Mouse (Mus musculus) lung, adult 2 months (tissue): Measurements from ENCODE around the gene Gm20388.

ENCODE experiments used
- CTCF ChIP-seq: fragments of 200-500 bp; IDR thresholded peaks from 2 replicates; pipeline ENCODE4 v1.5.1; 2011; ENCODE audit warnings: mild to moderate bottlenecking, low read length, control low read depth; ENCODE audit not compliant: insufficient read depth
- POLR2A ChIP-seq: fragments of 200-500 bp; IDR thresholded peaks from 2 replicates; pipeline ENCODE4 v1.6.1; 2011; ENCODE audit warnings: low read depth, mild to moderate bottlenecking, control low read depth, low read length, borderline replicate concordance; ENCODE audit errors: extremely low read depth

DNA sequence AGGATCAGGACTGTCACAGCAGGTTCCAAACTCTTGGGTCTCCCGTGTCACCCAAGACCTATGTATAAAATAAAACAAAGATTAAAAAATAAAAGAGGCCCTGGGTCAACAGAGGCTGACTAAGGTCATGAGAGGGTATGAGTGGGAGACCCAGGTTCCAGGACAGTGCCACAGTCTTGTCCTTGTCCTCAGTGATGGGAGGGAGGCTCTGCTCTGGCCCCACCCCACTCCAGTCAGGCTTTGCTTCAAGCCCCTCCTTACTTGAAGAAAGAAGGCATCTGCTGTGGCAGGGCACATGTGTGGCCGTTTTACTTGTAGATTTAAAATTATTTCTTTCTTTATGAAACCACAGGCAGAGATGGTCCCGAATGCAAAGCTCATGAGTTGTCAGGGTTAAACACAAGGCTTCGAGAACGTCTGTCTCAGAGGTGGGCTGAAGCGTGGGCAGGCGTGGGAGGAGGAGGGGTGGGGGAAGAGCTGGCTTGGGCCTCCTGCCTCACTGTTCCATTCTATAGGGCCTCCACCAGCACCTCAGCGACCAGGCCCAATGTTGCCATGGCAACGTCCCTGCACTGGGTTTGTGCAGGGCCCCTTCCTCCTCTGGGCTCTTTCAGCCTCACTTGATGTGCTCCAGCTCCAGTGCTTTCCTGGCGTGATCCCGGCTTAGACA, 4188.4 kb downstream of the Gm20388 start:
- no peak for TF ChIP-seq CTCF
- no peak for TF ChIP-seq POLR2A
